Mouse (Mus musculus) liver, embryonic 13.5 days (tissue): ENCODE results near the gene Tmod3. TPM values are rescaled to one million over a fixed set of nuclear protein-coding genes. Genes with fewer than 3 reads are reported as not detected.
"Not testable (repeated sequence)": the region's sequence is repeated elsewhere in the genome, so short reads cannot be mapped to it uniquely, and the experiment has no call there.

ENCODE experiments used
- ATAC-seq: fragments of 200-750 bp; cut with Nextera tagmentation; 2 replicates; pipeline ENCODE4 v1.8.0; 2017; ENCODE audit warnings: low read depth, mild to moderate bottlenecking, moderate number of reproducible peaks, moderate library complexity
- DNase-seq: peaks from one replicate; pipeline ENCODE4 v3.0.0; 2022
- H3K27ac ChIP-seq: fragments of 300-500 bp; sonication (generic); 2 replicates; pipeline ENCODE4 v1.5.1; 2015; ENCODE audit warnings: moderate library complexity, mild to moderate bottlenecking, inconsistent platforms
- H3K27me3 ChIP-seq: fragments of 300-500 bp; sonication (generic); 2 replicates; pipeline ENCODE4 v1.6.1; 2015; ENCODE audit warnings: mild to moderate bottlenecking, inconsistent platforms
- H3K36me3 ChIP-seq: fragments of 300-500 bp; sonication (generic); 2 replicates; pipeline ENCODE4 v1.6.1; 2015; ENCODE audit warnings: mild to moderate bottlenecking, inconsistent platforms
- H3K4me1 ChIP-seq: fragments of 300-500 bp; sonication (generic); replicated peaks from 2 replicates; pipeline ENCODE4 v1.6.1; 2015; ENCODE audit warnings: inconsistent platforms
- H3K4me2 ChIP-seq: fragments of 300-500 bp; sonication (generic); 2 replicates; pipeline ENCODE4 v1.6.1; 2015; ENCODE audit warnings: inconsistent platforms, mild to moderate bottlenecking, moderate library complexity
- H3K4me3 ChIP-seq: fragments of 300-500 bp; sonication (generic); replicated peaks from 2 replicates; pipeline ENCODE4 v1.5.1; 2015; ENCODE audit warnings: mild to moderate bottlenecking, inconsistent platforms
- H3K9ac ChIP-seq: fragments of 300-500 bp; sonication (generic); 2 replicates; pipeline ENCODE4 v1.6.1; 2015; ENCODE audit warnings: mild to moderate bottlenecking, inconsistent platforms
- H3K9me3 ChIP-seq: fragments of 300-500 bp; sonication (generic); replicated peaks from 2 replicates; pipeline ENCODE4 v1.6.1; 2016; ENCODE audit warnings: inconsistent platforms
- WGBS: fragments of 180-500 bp; shearing (Covaris S2); methylation state at CpG from one replicate; pipeline ENCODE4 v1.1.7; 2015; ENCODE audit not compliant: insufficient replicate concordance; 5-methylcytosine and 5-hydroxymethylcytosine counted together
- polyA plus RNA-seq: library from polyadenylated mRNA; unstranded; fragments of >200 nt; fragmentation: Nextera tagmentation; extraction: Ambion mirVana; gene quantifications from 2 replicates; pipeline ENCODE4 v1.2.1, GENCODE M21; 2015

Gene Tmod3
- polyA plus RNA-seq, 1 experiment from 2014 or later: 28.9 TPM

GRCm38 (mm10) chr9:75494407-75495005 is 65.0 kb downstream of the Tmod3 start:
- peaks cover 8% of the 10 kb centered on the region for H3K36me3 ChIP-seq
- DNase-seq: no peak
- no peak overlapping the region for H3K27ac ChIP-seq
- H3K9ac ChIP-seq: no peak overlapping the region
- H3K9me3 ChIP-seq: no peaks in the 10 kb centered on the region
- no peaks in the 10 kb centered on the region for H3K4me1 ChIP-seq
- H3K4me2 ChIP-seq: no peak overlapping the region
- WGBS: 79% methylated on average over 9 of the region's 9 CpGs
- H3K4me3 ChIP-seq: no peak overlapping the region
- no peak for ATAC-seq
- no peaks in the 10 kb centered on the region for H3K27me3 ChIP-seq

DNA sequence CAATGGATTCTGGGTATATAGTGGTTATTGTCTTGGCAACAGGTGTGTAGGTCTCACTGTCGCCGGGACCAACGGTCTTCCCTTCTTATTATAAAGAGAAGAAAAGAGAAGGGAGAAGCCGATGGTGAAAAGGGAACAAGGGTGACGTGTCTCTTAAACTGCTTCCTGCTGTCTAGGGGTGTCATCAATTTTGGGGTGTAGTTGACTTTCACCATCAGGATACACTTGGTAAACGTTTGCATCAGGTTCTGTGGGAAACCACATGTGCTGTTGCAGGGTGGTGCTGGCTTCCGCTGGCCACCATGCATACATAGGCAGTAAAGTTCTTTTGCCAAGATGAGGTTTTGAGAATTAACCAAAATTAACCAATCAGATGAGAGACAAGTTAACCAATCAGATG is 71.2 kb downstream of the Tmod3 start:
- not testable (repeated sequence) for ATAC-seq, H3K9ac ChIP-seq, H3K4me3 ChIP-seq, H3K9me3 ChIP-seq, DNase-seq, H3K4me1 ChIP-seq, H3K27ac ChIP-seq, H3K27me3 ChIP-seq, H3K4me2 ChIP-seq, H3K36me3 ChIP-seq
- 78% methylated on average over 7 of the region's 7 CpGs for WGBS

DNA sequence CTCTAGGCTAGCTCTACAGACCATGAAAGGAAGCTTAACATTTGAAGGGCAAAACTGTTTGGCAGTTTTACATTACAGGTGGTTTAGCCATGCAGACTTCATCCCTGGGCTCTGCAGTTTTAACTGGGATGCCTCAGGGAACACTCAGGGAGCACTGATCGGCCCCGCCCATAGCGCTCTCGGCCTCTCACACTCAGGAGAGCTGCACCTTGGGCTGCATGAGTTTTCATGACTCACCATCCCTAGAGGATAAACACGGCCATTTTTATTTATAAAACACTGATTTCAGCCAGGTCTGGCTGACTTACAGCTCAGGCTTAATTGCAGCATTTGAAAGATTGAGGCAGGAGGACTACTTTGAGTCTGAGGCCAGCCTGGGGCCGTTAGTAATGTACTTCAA is 74.2 kb downstream of the Tmod3 start:
- Histone ChIP-seq H3K4me2 (no peak overlapping the region), H3K27me3 (no peaks in the 10 kb centered on the region), H3K4me3 (no peak overlapping the region), H3K9me3 (no peaks in the 10 kb centered on the region), H3K4me1 (no peaks in the 10 kb centered on the region), H3K27ac (no peak overlapping the region), H3K36me3 (no peaks in the 10 kb centered on the region), H3K9ac (no peak overlapping the region)
- ATAC-seq (no peak), DNase-seq (no peak)
- 77% methylated on average over 6 of the region's 6 CpGs for WGBS

- Histone ChIP-seq H3K36me3 (no peaks in the 10 kb centered on the region), H3K4me1 (no peaks in the 10 kb centered on the region), H3K27me3 (no peaks in the 10 kb centered on the region), H3K9ac (no peak overlapping the region), H3K4me3 (no peak overlapping the region), H3K4me2 (no peak overlapping the region), H3K9me3 (no peaks in the 10 kb centered on the region), H3K27ac (no peak overlapping the region)
- WGBS: 83% methylated on average over 5 of the region's 5 CpGs
- ATAC-seq (no peak), DNase-seq (no peak)
Measured at GRCm38 (mm10) chr9:75480536-75481075, 78.9 kb downstream of the Tmod3 start.

DNA sequence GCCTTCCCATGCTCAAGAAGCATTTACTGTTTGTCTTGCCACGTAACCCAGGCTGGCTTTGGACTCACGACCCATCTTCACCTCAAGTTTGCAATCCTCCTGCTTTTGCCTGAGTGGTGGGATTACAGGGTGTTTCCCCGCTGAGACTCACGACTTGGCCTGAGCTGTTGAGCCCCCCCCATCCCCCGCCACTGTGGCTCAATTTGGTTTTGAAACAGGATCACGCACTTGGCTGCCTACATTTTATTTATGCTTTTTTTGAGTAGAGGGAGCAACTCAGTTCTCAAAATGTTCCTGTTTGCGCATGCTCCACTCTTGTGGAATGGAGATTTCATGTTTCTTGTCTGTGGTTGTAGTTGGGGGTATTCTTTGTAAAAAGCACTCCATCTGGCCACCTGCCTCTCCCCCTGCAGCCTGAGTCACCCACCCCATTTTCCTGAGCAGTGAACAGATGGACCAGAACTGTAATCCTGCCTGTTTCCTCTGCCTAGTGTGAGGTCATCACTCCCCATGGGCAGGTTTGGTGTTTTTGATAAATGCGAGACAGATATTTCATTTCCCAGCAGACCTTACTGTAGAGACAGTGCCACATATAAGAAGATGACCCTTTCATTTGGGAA is 80.2 kb downstream of the Tmod3 start:
- Histone ChIP-seq H3K9me3 (no peaks in the 10 kb centered on the region), H3K27me3 (no peaks in the 10 kb centered on the region), H3K36me3 (no peaks in the 10 kb centered on the region), H3K9ac (no peak overlapping the region), H3K27ac (no peak overlapping the region), H3K4me2 (no peak overlapping the region), H3K4me3 (no peak overlapping the region), H3K4me1 (no peaks in the 10 kb centered on the region)
- 64% methylated on average over 8 of the region's 8 CpGs for whole genome bisulfite sequencing
- no peak for DNase-seq
- ATAC-seq: no peak

DNA sequence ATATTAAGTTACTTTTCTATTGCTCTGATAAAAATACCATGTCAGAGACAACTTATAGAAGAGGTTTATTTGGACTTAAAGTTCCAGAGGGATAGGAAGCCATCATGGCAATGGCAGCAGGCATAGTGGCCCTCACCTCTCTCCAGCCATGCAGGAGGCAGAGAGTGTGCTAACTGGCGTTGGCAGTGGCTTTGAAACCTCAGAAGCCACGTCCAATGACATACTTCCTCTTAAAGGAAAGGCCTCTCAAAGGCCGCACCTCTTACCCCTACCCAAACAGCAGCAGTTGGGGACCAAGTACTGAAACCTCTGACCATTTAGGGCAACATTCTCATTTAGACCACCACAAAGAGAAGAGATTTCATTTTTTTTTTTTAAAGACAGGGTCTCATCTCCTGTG is 82.2 kb downstream of the Tmod3 start:
- DNase-seq (no peak), ATAC-seq (no peak)
- WGBS: 24% methylated on average over 3 of the region's 3 CpGs
- H3K27ac ChIP-seq: no peak overlapping the region
- H3K4me3 ChIP-seq: no peak overlapping the region
- H3K9me3 ChIP-seq: no peaks in the 10 kb centered on the region
- no peaks in the 10 kb centered on the region for H3K27me3 ChIP-seq
- 0 out of 2 replicates have a peak, but pooled peaks cover 3% of the 10 kb centered on the region for H3K36me3 ChIP-seq
- H3K4me2 ChIP-seq: no peak overlapping the region
- H3K4me1 ChIP-seq: no peaks in the 10 kb centered on the region
- H3K9ac ChIP-seq: no peak overlapping the region

- 0 out of 2 replicates have a peak, but pooled peaks have one; percentile 12 for ATAC-seq
- H3K27me3 ChIP-seq: no peaks in the 10 kb centered on the region
Measured at GRCm38 (mm10) chr9:75468297-75468696, 91.2 kb downstream of the Tmod3 start.

DNA sequence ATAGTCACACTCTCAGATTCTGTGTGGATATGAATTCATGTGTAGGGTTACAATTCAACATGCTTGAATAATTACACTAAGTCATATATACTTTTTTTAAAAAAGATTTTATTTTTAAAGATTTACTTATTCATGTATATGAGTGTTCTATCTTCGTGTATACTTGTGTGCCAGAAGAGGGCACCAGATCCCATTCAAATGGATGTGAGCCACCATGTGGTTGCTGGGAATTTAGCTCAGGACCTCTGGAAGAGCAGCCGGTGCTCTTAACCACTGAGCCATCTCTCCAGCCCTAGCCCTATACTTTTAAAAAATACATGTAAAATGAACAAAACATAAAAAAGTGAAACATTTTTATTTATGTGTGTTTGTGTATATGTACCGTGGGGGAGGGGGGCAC is 91.9 kb downstream of the Tmod3 start:
- no peak overlapping the region for H3K4me2 ChIP-seq
- DNase-seq: no peak
- WGBS: 86% methylated on average over 3 of the region's 3 CpGs
- H3K27ac ChIP-seq: no peak overlapping the region
- no peak overlapping the region for H3K4me3 ChIP-seq
- H3K9ac ChIP-seq: no peak overlapping the region
- no peak for ATAC-seq
- no peaks in the 10 kb centered on the region for H3K27me3 ChIP-seq
- peaks cover 57% of the 10 kb centered on the region for H3K36me3 ChIP-seq
- H3K4me1 ChIP-seq: no peaks in the 10 kb centered on the region
- H3K9me3 ChIP-seq: no peaks in the 10 kb centered on the region

More at GRCm38 (mm10) chr9:75468297-75468696, 91.2 kb downstream of the Tmod3 start:
- WGBS: 71% methylated on average over 14 of the region's 14 CpGs
- peak; percentile 4 for DNase-seq
- Histone ChIP-seq H3K36me3 (peaks cover 51% of the 10 kb centered on the region), H3K9me3 (no peaks in the 10 kb centered on the region), H3K4me1 (no peaks in the 10 kb centered on the region), H3K27ac (no peak overlapping the region), H3K4me3 (no peak overlapping the region), H3K4me2 (no peak overlapping the region), H3K9ac (no peak overlapping the region)

DNA sequence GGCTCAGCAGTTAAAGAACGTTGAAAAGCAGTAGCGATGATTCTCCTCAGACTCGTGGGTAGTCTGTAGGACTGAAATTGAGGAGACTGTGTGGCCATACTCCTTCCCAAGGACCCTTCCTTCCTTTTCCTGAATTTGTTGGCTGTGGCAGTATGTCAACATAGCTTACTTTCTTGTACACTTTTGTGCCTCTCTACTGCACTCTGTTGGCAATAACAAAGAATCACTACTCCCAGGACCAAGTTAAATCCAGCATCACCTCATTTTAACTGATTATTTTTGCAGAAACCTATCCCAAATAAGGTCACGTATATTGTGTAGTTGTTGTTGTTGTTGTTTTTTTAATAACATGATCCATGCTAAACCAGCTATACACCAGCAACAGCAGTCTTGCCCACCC is 92.8 kb downstream of the Tmod3 start:
- Histone ChIP-seq H3K4me3 (no peak overlapping the region), H3K36me3 (peaks cover 61% of the 10 kb centered on the region), H3K4me1 (no peaks in the 10 kb centered on the region), H3K27ac (no peak overlapping the region), H3K9ac (no peak overlapping the region), H3K27me3 (no peaks in the 10 kb centered on the region), H3K9me3 (no peaks in the 10 kb centered on the region), H3K4me2 (no peak overlapping the region)
- no peak for ATAC-seq
- DNase-seq: no peak
- WGBS: 79% methylated on average over 4 of the region's 4 CpGs

DNA sequence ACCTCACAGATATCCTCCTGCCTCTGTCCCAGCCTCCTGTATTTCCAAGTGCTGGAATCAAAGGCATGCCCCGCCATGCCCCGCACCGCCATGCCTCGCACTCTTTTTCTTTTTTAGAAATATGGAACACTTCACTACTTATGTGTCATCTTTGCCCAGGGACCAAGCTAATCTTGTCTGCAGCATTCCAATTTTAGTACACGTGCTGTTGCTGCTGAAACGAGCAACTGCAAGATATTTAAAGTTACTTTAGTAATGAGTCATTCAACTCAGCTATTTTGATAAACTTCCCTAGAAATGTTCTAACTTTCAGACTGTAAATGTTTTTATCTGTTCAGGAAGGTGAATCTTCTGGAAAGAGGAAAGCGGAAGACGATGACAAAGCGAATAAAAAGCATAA is 93.6 kb downstream of the Tmod3 start:
- H3K36me3 ChIP-seq: peaks cover 61% of the 10 kb centered on the region
- ATAC-seq (no peak), DNase-seq (no peak)
- no peaks in the 10 kb centered on the region for H3K27me3 ChIP-seq
- H3K4me3 ChIP-seq: no peak overlapping the region
- 75% methylated on average over 9 of the region's 9 CpGs for WGBS
- H3K9ac ChIP-seq: no peak overlapping the region
- no peaks in the 10 kb centered on the region for H3K9me3 ChIP-seq
- no peak overlapping the region for H3K4me2 ChIP-seq
- H3K4me1 ChIP-seq: no peaks in the 10 kb centered on the region
- no peak overlapping the region for H3K27ac ChIP-seq

DNA sequence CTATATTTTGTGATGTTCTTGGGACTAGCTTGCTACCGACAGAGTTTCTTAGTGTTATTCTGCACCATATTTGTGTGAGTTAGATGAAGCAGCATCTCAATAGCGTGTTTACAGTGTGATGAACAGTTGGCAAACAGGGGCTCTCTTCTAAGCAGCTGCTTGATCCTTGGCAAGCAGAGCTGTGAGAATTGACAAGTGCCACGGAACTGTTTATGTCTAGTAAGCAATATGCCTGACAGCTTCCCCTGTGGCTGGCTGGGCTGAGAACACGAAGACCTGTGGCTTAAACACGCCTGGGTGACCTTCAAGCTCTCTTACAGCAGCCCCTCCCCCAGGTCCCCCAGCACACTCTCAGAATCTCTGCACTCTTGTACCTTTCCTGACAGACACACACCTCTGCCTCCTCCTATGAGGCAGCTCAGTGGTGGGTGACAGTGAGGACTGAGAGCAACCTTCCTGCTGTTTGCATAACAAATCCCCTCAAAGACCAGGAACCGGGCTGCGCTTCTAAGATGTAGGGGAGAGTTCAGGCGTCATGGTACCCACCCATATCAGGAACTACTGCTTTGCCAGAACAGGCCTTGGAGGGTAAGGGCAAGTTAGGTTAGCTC is 96.3 kb downstream of the Tmod3 start:
- no peak overlapping the region for H3K4me2 ChIP-seq
- no peak overlapping the region for H3K27ac ChIP-seq
- H3K36me3 ChIP-seq: peaks cover 82% of the 10 kb centered on the region
- no peaks in the 10 kb centered on the region for H3K27me3 ChIP-seq
- no peak for ATAC-seq
- no peaks in the 10 kb centered on the region for H3K9me3 ChIP-seq
- WGBS: 82% methylated on average over 8 of the region's 8 CpGs
- H3K9ac ChIP-seq: no peak overlapping the region; the same call in 1 of the 2 replicates
- no peaks in the 10 kb centered on the region for H3K4me1 ChIP-seq
- no peak for DNase-seq
- no peak overlapping the region for H3K4me3 ChIP-seq
